Mouse (Mus musculus): Measurements from ENCODE around the gene Raet1e.

GRCm38 (mm10) chr10:22140665-22141280 lies 17.6 kb upstream of the Raet1e start:
- peak; percentile 65 for TF ChIP-seq CTCF (IDR thresholded peaks at IDR 0.05; ENCODE audit: low read depth)
- TF ChIP-seq EP300 (IDR thresholded peaks at IDR 0.05; ENCODE audit: low read depth) = no peak
